Mouse (Mus musculus) ZHBTc4 (cell line): ENCODE results near the gene Ispd.
A peak's percentile ranks its signal among the peaks of the same experiment; 100 is the strongest.

ENCODE experiments used
- DNase-seq: peaks from one replicate; pipeline ENCODE4 v3.0.0-alpha.2; 2011; ENCODE audit warnings: low read depth, low spot score

Ispd gene

DNA sequence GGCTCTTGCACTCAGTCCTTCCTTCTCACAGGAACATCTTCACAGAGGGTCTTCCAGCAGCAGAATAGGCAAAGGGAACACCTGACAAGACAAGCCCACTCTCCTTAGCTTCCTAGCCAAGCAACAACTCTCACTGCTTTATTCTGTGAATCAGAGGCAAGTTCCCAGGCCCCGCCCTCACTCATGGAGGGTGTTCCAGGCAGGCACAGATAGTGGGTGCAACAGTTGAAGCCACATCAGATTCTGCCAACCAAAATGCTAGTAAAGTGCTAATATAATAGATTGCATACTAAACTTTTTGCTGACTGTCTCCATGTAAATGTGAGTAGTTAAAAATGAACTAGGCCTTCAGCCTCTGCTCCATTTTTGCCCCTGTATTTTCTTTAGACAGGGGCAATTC, 173.4 kb downstream of the Ispd start:
- DNase-seq, result no peak

DNA sequence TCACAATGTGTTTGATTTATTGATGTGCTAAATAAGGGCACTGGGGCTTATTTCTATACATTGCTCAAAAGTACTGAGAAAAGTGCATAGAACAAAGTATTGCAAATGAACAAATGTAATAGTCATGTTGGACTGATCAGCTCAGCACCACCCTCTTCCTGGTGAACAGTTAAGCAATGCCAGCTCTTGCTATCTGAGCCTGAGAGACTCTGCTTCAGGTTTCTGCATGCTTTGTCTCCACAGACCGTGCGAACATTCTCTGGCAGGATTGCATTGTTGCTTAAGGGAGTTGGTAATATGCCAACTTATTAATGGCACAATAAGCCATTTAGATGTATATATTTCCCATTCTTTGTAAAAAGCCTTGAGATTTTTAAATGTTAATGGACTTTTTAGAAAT, 182.9 kb downstream of the Ispd start:
- no peak for DNase-seq

DNA sequence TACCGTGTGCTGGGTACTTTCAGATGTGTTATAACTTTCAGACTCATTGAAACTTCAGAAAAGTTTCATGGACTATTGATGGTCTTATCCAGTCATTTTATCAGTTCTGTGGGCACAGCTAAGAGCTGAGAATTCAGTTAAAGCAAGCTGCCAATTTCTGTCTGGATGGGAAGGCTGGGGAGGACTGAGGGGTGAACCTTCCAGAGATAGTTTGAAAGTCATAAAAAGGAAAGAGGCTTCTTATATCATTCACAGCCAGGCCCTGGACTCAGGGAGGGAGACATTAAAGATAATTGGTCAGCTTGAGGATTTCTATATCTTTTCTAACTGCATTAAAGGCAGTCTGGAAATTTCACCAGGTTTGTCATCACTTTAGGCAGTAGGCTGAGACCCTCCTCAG, 185.7 kb downstream of the Ispd start:
- DNase-seq, result no peak

- DNase-seq, result no peak
Observed at GRCm38 (mm10) chr12:36570414-36571095, 189.3 kb downstream of the Ispd start.

DNA sequence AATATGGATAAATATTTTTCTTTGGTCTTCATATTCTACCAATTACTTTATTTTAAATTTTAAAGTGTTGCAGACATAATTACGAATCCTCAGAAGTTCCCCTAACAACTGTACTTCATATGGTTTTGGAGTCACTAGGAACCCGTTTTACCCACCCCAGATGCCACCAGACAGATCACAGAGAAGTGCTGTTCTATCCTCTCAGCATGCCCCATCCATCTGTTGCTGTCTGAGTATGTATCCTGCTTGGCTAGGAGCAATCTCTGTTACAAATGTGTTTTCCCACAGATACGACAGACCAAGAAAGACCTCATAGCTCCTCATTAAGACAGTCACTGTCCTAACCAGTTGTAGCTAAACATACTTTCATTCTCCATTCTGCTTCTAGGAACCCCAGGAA, 203.6 kb downstream of the Ispd start:
- no peak for DNase-seq

DNA sequence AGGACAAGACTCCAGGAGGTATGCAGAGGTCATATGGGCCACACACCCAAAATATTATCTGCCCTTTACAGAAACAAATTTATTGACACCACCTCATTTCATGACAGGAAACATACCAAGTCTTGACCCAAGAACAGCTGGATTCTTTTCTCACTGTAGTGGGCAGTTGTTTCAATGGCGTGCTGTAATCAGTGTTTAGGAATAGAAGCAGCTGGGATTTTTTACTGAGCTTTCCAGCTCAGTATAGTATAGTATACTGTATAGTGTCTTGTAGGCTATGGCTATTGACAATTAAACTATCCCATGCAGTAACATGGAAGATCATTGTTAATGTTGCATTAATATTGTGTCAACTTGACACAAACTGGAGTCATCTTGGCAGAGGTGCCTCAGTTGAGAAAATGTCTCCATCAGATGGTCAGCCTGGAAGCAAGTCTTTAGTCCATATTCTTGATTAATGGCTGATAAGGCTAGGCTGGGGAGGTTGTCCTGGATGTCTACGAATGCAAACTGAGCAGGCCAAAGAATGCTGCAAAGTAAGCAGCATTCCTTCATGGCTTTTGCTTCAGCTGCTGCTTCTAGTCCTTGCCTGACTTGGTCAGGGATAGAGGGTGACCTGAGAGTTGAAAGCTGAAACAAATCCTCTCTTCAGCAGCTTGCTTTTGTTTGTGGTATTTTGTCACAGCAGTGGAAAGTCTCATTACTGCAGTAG, 216.4 kb downstream of the Ispd start:
- no peak for DNase-seq

GRCm38 (mm10) chr12:36621960-36622736, 240.9 kb downstream of the Ispd start:
- no peak for DNase-seq

GRCm38 (mm10) chr12:36627204-36627603, 246.0 kb downstream of the Ispd start:
- no peak for DNase-seq

- no peak for DNase-seq
Observed at GRCm38 (mm10) chr12:36632427-36632826, 251.2 kb downstream of the Ispd start.

DNA sequence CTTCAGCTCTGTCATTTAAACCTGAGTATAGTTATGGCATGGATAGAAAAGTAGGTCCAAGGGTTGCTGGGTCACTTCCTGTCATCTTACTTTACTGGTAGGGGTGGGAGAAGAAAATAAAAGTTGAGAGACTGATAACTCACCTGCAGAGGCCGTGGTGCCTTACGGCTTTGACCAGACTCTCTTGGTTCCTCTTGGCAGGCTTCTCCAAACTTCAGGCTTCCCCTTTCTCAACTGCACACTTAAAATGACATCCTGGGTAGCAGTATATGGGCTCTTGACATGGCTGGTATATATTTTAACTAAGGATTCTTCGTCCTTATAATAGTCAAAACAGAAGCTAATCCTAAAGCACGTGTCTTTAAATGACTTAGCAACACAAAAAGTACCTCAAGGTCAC, 266.3 kb downstream of the Ispd start:
- DNase-seq, result no peak

GRCm38 (mm10) chr12:36662496-36662895, 281.2 kb downstream of the Ispd start:
- no peak for DNase-seq

DNA sequence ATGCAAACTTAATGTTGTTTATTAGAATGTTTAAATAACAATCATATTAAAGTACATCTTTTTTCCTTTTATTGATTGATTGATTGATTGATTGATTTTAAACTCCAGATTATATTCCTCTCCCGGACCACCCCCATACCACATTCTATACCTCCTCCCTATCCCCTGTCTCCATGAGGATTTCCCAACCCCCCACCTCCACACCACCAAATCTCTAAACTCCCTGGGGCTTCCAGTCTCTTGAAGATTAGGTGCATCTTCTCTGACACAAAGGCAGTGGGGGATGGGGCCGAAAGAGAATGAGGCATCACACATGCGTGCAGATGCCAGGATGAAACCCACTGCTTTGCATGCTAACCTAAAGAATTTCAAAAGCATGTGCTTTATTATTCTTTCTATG, 283.5 kb downstream of the Ispd start:
- no peak for DNase-seq

DNA sequence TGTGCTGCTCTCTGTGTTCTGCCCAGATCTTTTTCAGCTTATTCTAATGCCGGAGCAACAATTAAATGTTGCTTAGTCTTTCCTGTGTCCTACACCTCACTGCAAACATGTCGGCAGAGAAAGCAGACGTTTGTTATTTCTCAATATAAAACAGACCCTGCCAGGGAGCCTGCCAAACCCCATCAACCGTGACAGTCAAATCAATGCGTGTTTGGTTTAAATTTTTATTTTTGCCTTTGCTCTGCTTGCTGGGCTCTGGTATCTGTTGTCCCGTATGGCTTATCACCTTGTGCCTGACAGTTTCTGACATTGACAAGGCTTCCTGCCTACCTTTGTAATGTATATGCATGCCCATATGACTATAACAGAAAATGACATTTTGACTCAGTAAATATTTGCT, 285.5 kb downstream of the Ispd start:
- no peak for DNase-seq

- peak; percentile 4 for DNase-seq
Observed at GRCm38 (mm10) chr12:36670164-36670908, 289.1 kb downstream of the Ispd start.

DNA sequence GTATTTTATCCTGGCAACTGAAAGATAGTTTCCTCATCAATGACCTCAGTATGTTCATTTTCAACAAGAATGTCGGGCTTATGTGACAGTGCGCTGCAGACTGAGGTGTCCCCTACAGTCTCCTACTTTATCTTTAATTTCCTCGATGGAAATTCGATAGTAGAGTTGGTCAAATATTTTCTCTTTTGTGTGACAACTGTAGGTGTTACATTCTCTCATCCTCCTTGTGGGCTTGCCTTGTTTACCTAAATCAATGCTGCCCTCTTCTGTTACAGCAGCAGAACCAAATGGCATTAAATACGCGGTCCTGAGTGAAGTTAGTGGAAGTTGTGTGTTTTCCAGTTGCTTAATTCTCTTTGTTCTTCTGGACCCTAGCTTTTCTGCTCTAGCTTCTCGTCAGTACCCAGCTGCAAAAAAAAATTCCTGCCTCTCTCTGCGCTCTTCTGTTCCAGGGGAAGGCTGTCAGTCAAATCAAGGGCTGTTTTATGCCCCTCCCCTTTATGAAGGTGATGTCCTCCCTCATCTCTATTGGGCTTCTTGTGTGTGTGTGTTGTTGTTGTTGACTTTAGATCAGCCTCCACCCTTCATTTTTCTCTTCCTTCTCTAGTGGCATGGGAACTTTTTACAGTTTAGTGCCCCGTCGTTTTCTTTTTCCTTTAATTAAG, 289.8 kb downstream of the Ispd start:
- peak; percentile 21 for DNase-seq

- no peak for DNase-seq
Observed at GRCm38 (mm10) chr12:36674481-36674880, 293.2 kb downstream of the Ispd start.

- DNase-seq, result no peak
Observed at GRCm38 (mm10) chr12:36678220-36678619, 297.0 kb downstream of the Ispd start.

DNA sequence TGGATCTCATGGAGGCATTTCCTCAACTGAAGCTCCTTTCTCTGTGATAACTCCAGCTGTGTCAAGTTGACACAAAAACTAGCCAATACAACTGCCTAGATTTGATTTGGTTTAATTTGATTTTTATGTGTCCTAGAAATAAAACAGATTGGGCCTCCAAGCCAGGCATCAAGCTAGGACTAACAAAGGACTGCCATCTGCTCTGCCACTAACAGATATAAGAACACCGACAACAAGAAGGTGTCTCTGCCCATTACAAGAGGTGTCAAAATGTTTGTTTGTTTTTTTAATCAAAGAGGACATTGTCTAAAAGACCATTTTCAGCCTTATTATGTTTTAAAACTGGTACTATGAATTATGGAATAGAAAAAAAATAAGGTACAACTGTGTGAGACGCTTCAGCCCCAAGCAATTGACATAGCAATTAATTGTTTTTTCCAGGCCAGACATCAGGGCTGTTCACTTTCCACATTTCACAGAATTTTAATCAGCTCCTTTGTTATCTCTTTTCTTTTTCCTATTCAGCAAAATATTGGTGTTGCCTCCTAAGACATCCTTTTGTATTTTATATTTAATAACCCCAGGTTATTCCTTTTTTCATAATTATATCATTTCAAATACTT, 299.7 kb downstream of the Ispd start:
- DNase-seq, result no peak

DNA sequence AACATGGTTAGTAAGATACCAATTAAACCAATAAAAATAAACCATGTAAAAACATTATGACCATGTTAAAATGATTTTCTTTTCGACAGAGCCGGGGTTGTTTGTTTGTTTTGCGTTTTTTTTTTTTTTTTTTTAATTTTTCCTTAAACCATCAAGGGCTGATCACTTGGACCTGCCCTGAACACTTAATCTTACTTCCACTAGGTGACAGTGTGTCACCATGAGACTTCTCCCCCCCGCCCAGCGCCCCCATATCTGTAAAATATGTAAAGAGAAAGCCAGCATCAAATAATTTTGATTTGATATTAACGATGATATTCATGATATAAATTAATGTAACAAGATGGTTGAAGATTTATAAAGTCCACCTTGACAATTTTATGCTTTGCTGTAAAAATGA, 300.5 kb downstream of the Ispd start:
- no peak for DNase-seq

DNA sequence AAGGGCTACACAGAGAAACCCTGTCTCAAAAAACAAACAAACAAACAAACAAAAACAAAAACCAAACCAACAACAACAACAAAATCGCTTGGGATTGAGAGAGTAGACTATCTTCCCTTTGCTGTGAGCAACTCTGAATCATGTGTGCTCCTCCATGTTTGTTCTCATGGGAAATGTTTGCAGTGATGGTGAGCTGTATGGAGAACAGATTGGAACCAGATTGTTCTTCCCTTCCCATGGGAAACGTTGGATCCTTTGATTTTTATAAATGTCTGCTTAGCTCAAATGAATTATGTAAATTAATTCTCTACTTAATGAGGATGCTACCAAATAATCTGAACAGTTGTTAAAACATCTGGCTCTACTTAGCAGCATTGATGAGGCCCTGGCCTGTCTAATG, 312.8 kb downstream of the Ispd start:
- DNase-seq, result no peak

DNA sequence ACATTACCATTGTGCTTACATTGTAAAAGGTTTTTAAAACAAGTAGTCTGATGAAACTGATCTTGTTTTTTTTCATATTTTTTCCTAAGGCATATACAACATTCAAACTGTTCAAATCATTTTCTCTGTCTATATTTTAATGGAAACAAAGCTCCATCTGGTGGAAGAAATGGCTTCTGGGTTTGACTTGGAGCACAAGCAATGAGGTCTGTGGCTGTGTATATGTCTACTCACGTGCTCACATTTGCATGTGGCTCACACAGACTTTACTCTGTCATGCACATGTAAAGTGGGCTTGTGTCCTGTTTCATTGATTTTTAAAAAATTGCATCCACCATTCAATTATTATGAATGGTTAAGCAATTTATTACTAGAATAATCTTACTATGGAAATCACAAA, 323.1 kb downstream of the Ispd start:
- no peak for DNase-seq
